Mouse (Mus musculus) cerebellum, postnatal 10 days (tissue): ENCODE results near the gene Dnajb11.

ENCODE experiments used
- DNase-seq, 2 experiments: peaks; one replicate each; pipeline ENCODE4 v3.0.0; 2021; ENCODE audit warnings: mixed read lengths in 2 of 2

Dnajb11 gene

DNA sequence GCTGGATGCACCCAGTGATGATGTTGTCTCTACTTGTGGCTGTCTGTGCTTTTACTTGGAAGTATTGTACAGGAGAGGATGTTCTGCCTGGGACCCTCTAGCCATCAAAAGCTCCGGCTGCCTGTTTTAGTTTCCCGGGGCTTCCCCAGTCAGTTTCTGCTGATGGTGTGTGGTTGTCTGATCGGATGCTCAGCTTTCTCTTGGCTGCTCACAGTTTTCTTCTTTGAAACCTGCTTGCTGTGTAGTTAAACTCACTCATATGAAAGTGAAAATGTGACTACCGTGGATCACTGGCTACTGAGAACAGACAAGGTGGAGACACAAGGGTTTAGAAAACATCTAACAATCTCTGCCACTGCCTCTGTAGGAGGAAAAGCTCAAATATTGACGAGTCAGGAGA lies 25.8 kb downstream of the Dnajb11 start:
- no peak for DNase-seq

DNA sequence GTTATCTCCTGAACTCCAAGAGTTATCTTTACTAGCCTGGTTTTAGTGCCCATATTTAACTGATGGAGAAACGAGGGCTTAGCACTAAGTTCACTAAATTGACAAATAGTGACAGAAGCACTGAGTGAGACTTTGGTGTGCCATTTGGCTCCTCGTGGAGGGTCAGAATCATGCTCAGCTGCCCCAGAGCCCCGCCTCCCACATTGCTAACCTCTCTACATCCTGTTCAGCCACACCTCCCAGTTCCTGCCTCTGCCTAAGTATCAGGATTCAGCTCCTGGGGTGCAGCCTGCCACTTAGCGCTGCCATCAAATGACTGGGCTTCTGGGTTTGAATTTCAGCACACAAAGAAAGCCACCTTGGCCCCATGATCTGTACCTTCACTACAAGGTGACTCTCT lies 27.7 kb downstream of the Dnajb11 start:
- DNase-seq = no peak

DNA sequence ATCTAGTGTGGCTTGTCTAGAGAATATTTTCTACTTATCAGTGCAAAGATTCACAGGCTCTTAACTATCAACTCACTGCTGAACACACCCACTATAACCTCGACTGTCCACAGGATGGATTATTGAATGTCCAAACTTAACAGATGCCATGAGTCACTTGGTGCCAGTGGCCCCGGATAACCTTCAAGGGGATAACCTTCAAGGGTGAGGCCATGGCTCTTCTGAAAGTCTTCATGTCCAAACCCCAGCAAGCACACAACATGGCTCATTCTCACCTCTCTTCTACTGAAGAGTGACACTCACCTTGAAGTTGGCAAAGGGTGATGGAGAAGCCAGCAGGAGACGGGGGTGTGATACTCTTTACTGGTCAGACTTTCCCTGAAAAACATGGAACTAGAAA lies 29.1 kb downstream of the Dnajb11 start:
- DNase-seq = no peak

DNA sequence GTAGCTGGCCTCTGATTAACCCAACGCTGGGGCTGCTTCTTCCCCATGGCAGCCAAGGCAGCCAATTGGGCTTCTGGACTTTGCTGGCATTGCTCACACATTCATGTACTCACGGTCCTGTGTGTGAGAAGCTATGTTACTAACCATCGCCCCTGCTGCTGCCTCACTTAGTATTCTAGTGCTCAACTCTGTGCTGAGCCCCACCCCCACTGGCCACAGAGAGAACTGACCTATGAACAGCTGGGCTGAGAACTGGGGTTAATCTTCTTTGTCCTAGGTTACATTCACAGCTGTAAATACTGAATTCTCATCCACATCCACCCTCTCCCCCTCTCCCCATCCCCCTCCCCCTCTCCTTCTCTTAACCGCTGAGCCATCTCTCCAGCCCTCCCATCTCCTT lies 31.2 kb downstream of the Dnajb11 start:
- no peak for DNase-seq

DNA sequence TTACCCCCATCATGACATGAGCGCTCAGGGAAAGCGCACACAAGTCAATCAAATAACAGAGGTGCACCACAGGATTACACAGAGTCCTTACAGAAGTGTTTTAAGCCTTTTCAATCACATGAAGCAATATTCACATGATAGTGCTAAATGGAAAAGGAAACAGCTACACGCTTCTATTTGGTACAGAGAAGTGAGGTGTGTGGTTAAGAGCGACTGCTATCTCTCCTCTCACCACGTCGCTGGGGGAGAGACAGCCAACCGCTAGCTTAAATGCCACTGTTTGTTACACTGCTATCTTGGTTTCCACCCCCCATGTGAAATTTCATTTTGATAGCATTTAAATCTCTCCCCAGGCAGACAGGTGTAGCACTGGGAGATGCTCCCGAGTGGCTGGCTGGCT lies 32.1 kb downstream of the Dnajb11 start:
- no peak for DNase-seq

DNA sequence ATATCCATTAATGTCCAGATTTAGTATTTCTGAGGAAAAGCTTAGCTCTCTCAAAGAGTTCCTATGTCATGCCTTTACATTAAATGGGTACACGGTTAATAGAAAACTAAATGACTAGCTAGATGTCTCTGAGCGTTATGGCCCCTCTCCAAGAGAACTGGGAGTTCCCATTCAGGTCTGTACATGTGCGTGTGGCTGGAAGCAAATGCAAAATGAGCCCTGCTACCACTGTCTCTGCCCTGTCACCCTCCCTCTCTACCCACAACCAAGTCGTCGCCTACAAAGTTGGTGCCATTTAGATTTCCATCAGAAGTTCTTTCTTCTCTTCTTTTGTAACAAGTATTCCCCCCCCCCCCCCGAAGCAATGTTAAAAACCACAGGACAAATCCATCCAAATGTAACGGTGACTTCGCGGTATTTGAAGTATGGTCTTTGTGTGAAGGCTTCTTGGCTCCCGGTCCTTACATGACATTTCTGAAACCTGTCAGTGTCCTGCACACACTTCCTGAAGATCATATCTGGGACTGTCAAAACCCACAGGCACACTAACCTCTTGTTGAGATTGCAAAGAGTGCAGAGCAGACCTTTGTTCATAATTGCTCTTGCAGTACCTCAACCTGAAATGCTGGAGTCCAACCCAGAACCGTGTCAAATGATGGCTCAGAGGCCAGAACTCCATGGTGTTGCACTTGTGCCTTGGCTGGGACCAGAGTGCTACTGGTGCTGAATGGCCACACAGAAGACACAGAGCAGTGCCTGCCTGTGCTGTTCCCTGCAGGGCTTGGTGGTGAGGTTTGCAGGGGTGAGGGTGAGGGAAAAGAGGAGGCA lies 33.3 kb downstream of the Dnajb11 start, which contains the start of gene Ahsg:
Ahsg (plus strand) TSS at position 595 of the 828 bp plus-strand sequence.
- DNase-seq = no peak

DNA sequence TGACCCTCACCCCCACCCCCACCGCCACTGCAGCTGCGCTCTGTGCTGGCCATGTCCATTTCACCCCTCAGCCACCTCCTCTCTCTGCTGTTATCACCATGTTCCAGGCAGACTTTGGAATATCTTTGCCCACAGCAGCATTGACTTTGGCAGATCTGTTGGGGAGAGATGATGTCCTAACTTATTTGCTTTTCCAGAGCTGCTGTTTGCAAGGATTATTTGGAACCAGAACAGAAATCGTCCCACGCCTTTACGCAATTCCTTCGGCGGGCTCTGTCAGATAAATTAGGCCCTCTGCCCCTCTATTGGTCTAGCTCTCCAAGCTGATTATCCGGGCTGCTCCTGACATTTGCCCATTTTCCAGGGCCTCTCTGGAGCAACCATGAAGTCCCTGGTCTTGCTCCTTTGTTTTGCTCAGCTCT lies 34.1 kb downstream of the Dnajb11 start:
- DNase-seq = no peak

DNA sequence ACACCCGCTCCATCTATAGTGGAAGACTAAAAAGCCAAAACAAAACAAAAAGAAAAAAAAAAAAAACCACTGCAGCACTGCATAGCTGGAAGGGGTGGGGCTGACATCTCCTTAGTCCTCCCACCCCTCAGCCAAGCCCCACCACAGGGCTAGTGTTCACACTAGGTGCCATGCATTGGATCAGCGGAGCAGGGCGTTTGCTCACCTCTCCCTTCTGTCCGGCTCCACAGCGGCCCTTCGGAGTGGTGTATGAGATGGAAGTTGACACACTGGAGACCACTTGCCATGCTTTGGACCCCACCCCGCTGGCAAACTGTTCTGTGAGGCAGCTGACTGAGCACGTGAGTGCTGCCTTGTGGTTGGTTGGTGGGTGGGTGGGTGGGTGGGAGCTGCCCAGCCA lies 36.5 kb downstream of the Dnajb11 start:
- peak in 1 of 2 experiments; percentile 13 for DNase-seq

DNA sequence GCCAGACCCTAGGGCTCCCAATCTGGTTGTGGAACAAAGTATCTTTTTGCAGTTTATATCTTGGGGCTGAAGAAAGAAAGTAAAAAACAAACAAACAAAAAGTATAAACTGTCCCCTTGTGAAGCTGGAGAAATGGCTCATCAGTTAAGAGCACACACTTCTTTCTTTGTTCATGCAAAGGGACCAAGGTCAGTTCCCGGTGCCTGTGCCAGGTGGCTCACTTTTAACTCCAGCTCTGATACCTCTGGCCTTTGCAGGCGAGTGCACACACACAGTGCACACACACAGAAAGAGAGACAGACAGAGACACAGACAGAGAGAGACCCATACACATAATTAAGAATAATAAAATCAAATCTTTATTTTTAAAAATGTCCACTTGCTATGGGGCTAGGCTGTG lies 39.0 kb downstream of the Dnajb11 start:
- no peak for DNase-seq

DNA sequence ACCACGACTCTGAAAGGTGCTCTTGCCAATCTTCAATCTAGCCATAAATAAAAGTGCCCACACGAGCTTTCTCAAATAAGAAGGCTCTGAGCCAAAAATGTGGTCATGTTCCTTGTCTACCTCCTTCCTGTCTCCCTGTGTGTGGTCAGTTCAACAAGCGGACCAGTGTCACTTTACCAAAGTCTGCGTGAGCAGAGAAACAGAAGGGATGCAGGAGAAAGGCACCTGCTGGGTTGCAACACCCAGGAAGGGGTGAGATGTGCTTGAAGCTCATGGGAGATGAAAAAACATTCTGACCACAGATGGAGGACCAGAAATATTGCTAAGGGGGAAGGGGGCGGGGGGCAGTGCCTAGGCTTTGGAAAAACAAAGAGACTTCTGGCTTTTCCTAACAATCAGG lies 41.7 kb downstream of the Dnajb11 start:
- no peak for DNase-seq

DNA sequence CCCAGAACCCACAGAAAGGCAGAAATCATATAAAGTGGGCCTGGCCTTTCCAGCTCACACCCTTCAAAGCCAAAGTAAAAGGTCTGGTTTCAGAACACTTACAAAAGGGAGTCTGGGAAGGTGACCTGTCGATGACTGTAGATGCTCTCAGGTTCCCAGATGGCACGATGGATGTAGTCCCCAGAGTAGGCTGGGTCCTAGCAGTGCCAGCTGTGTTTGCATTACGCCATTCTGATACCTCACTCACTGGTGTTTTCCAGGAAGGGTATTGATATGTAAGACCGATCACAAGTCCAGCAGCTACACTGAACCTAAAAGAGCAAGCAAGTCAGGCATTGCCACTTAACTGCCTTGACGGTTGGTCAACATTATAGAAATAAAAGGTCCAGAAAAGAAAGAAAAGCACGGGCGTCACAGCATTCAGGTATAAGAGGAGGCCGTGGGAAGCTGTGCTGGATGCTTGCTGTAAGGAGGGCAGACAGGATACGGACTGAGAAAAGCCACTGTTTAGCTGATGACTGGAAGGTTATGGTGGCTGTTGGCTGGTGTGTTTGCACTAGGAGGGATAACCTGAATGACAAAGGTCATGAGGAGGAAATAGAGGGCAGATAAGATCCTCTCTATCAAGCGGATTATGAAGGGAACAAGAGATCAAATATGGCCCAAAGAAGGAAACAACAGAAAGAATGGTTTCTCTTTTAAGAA lies 42.4 kb downstream of the Dnajb11 start:
- no peak for DNase-seq

DNA sequence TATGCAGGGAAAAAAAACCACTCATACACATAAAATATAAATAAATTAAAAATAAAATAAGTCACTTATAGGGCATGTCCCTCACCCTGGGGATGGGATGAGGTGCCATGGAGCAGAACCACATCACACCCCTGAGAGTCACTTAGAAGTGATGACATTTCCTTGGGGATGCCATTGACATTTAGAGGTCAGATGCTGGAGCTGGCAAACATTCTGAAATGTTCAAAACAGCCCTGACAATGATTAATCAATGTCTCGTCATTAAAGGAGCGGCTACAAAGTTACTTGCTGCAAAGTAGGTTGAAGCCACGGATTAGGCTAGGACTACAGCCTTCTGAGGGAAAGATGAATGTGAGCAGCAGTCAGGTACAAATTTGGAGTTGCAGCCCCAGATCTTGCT lies 43.7 kb downstream of the Dnajb11 start:
- no peak for DNase-seq

DNA sequence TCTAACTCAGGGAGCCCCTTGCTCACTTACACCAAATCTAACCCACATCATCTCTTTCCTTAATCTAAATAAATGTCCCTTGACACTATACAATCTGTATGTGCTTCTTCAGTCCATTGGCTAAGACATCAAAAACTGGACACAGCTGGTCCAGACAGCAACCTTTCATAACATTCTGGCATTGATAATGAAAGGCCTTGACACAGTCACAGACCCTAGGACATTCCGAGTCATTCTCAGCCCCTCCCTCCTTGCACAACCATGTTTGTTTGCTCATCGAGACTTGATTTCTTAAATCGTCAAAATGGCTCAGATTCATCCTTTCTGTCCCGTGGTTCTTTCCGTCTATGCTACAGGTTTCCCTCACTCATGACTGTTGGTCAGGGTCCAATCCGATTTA lies 51.6 kb downstream of the Dnajb11 start:
- no peak for DNase-seq

DNA sequence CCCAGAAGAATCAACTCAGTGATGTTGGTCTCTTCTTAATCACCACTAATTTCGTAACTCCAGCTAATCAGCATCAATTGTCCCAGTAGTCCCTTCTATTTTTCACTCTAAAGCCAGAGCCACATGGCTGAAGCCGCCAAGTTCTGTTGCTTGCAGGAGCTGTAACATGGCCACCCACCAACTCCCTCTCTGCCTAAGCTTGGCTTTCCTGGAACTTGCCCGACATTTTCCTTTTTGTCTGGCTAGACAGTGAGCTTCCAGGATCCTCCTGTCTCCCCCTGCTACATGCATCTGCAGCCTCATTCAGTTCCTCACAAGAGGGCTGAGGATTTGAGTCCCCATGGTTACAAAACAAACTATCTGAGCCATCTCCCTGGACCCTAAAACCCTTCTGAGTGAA lies 54.3 kb downstream of the Dnajb11 start:
- DNase-seq = peak; percentile 26 to 36

DNA sequence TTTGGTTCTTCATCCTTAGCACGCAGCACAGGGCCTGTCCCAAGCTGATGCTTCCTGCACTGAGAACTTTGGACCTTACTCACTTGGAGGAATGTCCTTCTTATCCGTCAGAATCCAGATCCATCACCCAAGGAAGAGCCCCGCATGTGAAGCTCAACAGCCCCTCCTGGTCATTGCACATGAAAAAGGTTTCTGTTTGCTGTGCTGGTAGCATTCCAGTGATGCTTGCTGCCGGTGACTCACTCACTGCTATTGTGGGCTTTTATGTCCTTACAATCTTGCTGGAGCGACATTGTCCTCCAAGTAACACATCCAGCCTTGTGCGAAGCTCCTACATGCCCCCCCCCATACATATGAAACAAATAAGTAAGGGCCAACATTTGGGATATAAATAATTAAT lies 55.2 kb downstream of the Dnajb11 start:
- DNase-seq = no peak

DNA sequence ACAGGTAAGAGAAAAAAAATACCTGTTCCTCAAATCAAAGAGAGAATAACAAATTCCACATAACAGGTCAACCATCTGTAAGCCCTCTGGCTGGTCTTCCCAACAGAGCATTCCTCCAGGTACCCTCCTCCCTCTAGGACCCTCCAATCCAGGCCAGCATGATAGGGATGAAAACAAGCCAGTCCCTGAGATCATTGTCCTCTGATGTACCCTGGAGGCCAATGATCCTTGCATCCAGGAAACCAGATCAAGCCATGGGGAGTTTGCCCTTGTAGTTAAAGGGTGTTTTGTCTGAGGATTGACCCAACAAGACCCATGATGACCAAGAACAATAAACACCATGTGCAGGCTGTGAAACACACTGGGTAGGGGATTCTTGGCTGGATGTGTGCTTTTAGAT lies 56.6 kb downstream of the Dnajb11 start:
- no peak for DNase-seq

DNA sequence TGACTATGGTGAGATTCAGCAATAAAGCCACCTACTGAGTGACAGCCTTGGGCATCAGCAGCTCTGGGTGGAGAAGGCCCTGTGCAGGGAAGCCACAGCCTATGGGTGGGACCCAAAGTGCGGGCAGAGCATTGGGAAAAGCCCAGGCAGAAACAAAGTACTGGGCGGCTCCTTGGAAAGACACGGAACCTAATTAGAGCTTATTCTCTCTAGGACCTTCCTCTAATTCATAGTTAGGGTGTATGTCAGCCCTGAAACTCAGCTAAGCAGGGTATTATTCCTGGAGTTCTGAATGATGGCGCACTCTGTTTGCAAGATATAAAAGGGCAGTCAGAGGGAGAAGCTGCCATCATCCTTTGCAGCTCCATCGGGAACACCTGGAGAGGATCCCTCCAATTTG lies 60.4 kb downstream of the Dnajb11 start, which contains the start of gene Fetub:
Fetub (plus strand) TSS at position 301 of the 400 bp plus-strand sequence.
- no peak for DNase-seq

DNA sequence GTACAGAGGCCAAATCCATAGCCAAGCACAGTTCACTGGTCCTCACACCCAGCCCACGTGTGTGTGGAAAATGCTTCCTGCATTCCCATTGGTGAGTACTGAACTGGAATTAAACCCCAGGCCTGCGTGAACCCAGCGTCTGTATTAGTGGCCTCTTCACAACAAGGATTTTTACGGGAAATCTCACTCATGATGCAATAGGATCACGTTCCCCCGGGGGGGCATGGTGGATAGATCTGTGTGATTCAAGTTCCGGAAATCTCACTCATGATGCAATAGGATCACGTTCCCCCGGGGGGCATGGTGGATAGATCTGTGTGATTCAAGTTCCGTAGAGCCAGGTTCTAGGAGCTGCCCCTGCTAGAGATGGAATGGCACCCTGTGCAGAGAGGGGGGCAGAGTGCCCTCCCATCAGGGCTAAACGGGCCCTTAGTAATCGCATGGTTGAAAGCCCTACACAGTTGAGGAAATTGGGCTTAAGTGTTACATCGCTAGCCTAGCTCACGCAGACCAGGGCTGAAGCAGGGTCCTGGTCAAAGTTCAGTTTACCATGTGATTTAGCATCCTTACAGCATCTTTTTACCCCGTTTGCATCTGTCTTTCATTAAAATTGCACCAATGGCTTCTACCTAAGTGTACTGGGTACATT lies 61.1 kb downstream of the Dnajb11 start:
- DNase-seq = no peak

DNA sequence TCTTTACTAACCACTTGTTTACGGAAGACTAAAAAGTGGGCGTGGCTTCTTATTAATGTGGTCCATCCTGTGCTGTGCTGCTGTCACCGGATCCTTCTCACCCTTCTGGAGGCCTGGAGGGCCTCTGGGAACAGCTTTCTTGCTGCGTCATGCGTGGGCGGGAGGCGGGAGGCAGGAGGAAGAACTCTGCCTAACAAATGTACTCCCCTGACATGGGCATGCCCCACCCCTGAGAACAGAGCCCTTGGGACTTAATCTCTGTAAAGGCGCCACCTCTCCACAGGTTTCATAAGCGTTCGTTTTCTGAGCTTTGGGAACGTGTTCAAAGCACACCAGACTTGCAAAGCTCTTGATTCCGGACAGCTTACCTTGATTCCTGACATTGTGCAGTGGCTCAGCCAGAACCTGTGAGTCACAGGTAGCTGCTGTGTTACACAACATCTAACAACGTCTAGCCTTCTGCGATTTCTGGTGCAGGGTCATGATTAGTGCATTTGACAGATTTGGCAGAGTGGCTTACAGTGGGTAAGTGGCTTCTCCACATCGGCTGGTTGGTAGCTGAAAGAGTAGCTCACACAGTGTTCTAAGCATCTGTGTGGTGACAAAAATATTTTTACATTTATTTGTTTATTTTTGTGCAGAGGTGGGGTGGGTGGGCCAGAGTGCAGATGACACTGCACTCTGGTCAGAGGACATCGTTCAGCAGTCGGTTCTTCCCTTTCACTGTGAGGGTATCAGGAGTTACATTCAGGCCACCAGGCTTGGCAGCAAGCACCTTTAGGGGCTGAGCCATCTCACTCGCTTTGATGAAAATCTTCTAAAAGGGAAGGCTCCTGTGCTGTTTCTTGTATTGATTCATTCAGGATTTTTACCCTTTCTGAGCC lies 62.6 kb downstream of the Dnajb11 start:
- DNase-seq = no peak

DNA sequence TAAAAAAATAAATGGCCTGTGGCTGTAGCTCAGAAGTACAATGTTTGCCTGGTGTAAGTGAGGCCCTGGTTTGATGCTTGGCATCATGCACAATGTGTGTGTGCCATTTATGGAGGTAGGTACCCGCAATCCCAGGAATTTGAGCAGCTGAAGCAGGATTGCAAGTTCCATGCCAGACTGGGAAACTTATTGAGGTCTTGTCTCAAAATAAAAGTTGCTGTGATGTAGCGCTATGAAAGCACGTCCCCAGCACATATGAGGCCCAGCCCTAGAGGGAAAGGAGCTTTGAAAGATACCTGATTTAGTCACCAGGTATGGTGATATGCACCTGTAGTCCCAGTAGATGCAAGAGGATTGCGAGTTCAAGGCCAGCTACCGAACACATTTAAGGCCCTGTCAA lies 64.1 kb downstream of the Dnajb11 start:
- DNase-seq = no peak

DNA sequence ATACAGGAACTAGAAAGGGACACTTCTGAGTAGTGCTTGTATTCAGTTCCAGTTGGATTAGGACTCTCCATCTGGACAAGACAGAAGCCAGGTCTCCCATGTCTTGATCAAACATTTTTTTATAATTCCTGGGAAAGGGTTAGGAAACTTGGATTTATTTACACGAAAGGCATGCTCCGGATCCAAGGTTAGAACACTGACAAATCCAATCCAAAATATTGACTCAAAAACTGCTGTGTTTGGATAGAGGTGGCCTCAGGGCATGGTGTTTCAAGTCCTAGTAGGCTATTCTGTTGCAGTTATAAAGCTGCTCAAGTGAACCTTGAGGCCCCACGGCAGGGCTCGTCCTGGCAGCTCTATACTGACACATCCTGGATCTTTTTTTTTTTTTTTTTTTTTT lies 64.8 kb downstream of the Dnajb11 start:
- DNase-seq = no peak
